Mouse (Mus musculus) erythroblast, embryonic 14.5 days (primary cell): Measurements from ENCODE around the gene Rapgefl1. TPM values are rescaled to one million over a fixed set of nuclear protein-coding genes. Genes with fewer than 3 reads are reported as not detected.

Experiments
- H3K27me3 ChIP-seq: 2 replicates; pipeline ENCODE4 v1.6.1; 2012; ENCODE audit warnings: inconsistent platforms; ENCODE audit not compliant: control insufficient read depth
- H3K36me3 ChIP-seq: 2 replicates; pipeline ENCODE4 v1.6.1; 2012; ENCODE audit warnings: mild to moderate bottlenecking, inconsistent platforms; ENCODE audit not compliant: control insufficient read depth
- H3K4me1 ChIP-seq: 2 replicates; pipeline ENCODE4 v1.6.1; 2012; ENCODE audit warnings: inconsistent platforms; ENCODE audit not compliant: control insufficient read depth
- H3K4me3 ChIP-seq: replicated peaks from 2 replicates; pipeline ENCODE3; 2012; ENCODE audit warnings: moderate library complexity, mild to moderate bottlenecking, inconsistent platforms
- H3K9me3 ChIP-seq: 2 replicates; pipeline ENCODE4 v1.6.1; 2012; ENCODE audit warnings: low read length, inconsistent platforms, mixed read lengths; ENCODE audit not compliant: control insufficient read depth
- GATA1 ChIP-seq: IDR thresholded peaks from 2 replicates; pipeline ENCODE4 v1.6.1; 2012; ENCODE audit warnings: low read length, inconsistent platforms, mixed read lengths
- TAL1 ChIP-seq: IDR thresholded peaks from 3 replicates; pipeline ENCODE4 v1.6.1; 2012; ENCODE audit warnings: low read length, inconsistent platforms, mixed read lengths
- polyA plus RNA-seq: library from polyadenylated mRNA; stranded (reverse); fragments of >175 nt; gene quantifications from 2 replicates; pipeline ENCODE4 v1.2.3, GENCODE M21; 2012

Rapgefl1 gene
- polyA plus RNA-seq, 1 experiment, result not detected

- no peak overlapping the region for H3K4me3 ChIP-seq
- TF ChIP-seq TAL1 (no peak), GATA1 (no peak)
- H3K27me3 ChIP-seq, result no peaks in the 10 kb centered on the region
- H3K9me3 ChIP-seq, result no peaks in the 10 kb centered on the region
- H3K36me3 ChIP-seq, result peaks cover 59% of the 10 kb centered on the region
- peaks cover 61% of the 10 kb centered on the region for H3K4me1 ChIP-seq
These were observed 66.1 kb downstream of the Rapgefl1 start for GRCm38 (mm10) chr11:98902621-98903245.

Other genes starting within 250 kb of the Rapgefl1 start
- 13.5 and 13.6 TPM in 2 replicates for gene Ormdl3, start 249.4 kb upstream of the Rapgefl1 start, polyA plus RNA-seq
- not detected in 2 replicates for gene Lrrc3c, start 238.5 kb upstream of the Rapgefl1 start, polyA plus RNA-seq
- not detected in 2 replicates for gene Gm12355, start 211.1 kb upstream of the Rapgefl1 start, polyA plus RNA-seq
- not detected in 2 replicates for gene Gsdma3, start 210.4 kb upstream of the Rapgefl1 start, polyA plus RNA-seq
- gene Gsdma2, start 190.0 kb upstream of the Rapgefl1 start, polyA plus RNA-seq, result not detected in 2 replicates
- 0.03 TPM in 1 of 2 replicates, not detected in the other for gene Gsdma, start 172.4 kb upstream of the Rapgefl1 start, polyA plus RNA-seq
- 15.0 and 17.0 TPM in 2 replicates for gene Psmd3, start 154.2 kb upstream of the Rapgefl1 start, polyA plus RNA-seq
- gene Csf3, start 135.5 kb upstream of the Rapgefl1 start, polyA plus RNA-seq, result not detected in 2 replicates
- 13.2 and 14.4 TPM in 2 replicates for gene Med24, start 107.3 kb upstream of the Rapgefl1 start, polyA plus RNA-seq
- 3.2 TPM in 2 replicates for gene Thra, start 96.1 kb upstream of the Rapgefl1 start, polyA plus RNA-seq
- 0.22 and 0.29 TPM in 2 replicates for gene Nr1d1, start 61.5 kb upstream of the Rapgefl1 start, polyA plus RNA-seq
- 2.7 TPM in 2 replicates for gene Msl1, start 41.3 kb upstream of the Rapgefl1 start, polyA plus RNA-seq
- 2.6 and 3.3 TPM in 2 replicates for gene Casc3, start 31.9 kb upstream of the Rapgefl1 start, polyA plus RNA-seq
- gene Wipf2, start 26.9 kb downstream of the Rapgefl1 start, polyA plus RNA-seq, result 0.81 TPM in 2 replicates
- 0.76 and 0.82 TPM in 2 replicates for gene Cdc6, start 71.0 kb downstream of the Rapgefl1 start, polyA plus RNA-seq
- gene Rara, start 91.0 kb downstream of the Rapgefl1 start, polyA plus RNA-seq, result 0.20 and 0.32 TPM in 2 replicates
- gene Gjd3, start 146.2 kb downstream of the Rapgefl1 start, polyA plus RNA-seq, result not detected in 2 replicates
- gene Top2a, start 187.4 kb downstream of the Rapgefl1 start, polyA plus RNA-seq, result 5.6 and 7.1 TPM in 2 replicates
- gene Igfbp4, start 204.5 kb downstream of the Rapgefl1 start, polyA plus RNA-seq, result 2.0 and 2.9 TPM in 2 replicates